ENCODE assay signal across 12 mouse cellular contexts in genomic region chr2:31081349-31081748, GRCm38 (mm10).
A peak's percentile ranks its signal among the peaks of the same experiment; 100 is the strongest.
DNase-seq lines count a peak whose midpoint lies in the region; ATAC-seq and TF ChIP-seq lines count a peak whose summit lies in the region.
"Had no signal": no experiment of that assay in that cellular context is flagged by ENCODE, and none has a peak within 500 bp of the region (broad histone marks: within the 10 kb centered on the region; RNA-seq: fewer than 3 reads in every experiment).

No protein-coding gene starts in this region.

- no peak for DNase-seq in layer of hippocampus, adult 2 months (ENCODE audit: low spot score in 2 of 2)
- DNase-seq in layer of hippocampus, adult 11-12 months (ENCODE audit: low spot score): no peak
- no peak for DNase-seq in ES-E14 (ENCODE audit: low read depth, low spot score)
- peak; percentile 46 for DNase-seq in naive thymus-derived CD4-positive, alpha-beta T cell, adult 2 months (ENCODE audit: low read depth)
- no peak for DNase-seq in left cerebral cortex, postnatal 36 days (ENCODE audit: low spot score in 2 of 2)
- no peak for DNase-seq in midbrain, embryonic 11.5 days (ENCODE audit: low spot score, missing footprints)
- DNase-seq: gastrocnemius, postnatal 36 days; kidney, adult 8-10 months; layer of hippocampus, postnatal 36 days; thymus, postnatal 25 days had no signal

- H3K4me2 ChIP-seq in forebrain, embryonic 13.5 days: no peak overlapping the region
- no peak overlapping the region for H3K4me2 ChIP-seq in midbrain, embryonic 11.5 days

- H3K4me1 ChIP-seq in ES-E14 (ENCODE audit: control insufficient read depth in 2 of 2, insufficient read depth in 2 of 2, low read length in 2 of 2, poor library complexity in 1 of 2): peaks cover 9 to 29% of the 10 kb centered on the region in 2 experiments
- no peaks in the 10 kb centered on the region for H3K4me1 ChIP-seq in forebrain, embryonic 13.5 days
- H3K4me1 ChIP-seq in midbrain, embryonic 11.5 days (ENCODE audit: control insufficient read depth, insufficient read depth, low read length): no peaks in the 10 kb centered on the region

- 83% methylated on average over 4 of the region's 4 CpGs for WGBS in forebrain, embryonic 13.5 days
- 82% methylated on average over 4 of the region's 4 CpGs for WGBS in midbrain, embryonic 11.5 days

- no peaks in the 10 kb centered on the region for H3K9me3 ChIP-seq in ES-E14 (ENCODE audit: control insufficient read depth, insufficient read depth, low read depth, low read length)
- no peaks in the 10 kb centered on the region for H3K9me3 ChIP-seq in forebrain, embryonic 13.5 days (replicated peaks)
- H3K9me3 ChIP-seq in midbrain, embryonic 11.5 days (ENCODE audit: control insufficient read depth, low read length): no peaks in the 10 kb centered on the region

- no peak for TF ChIP-seq CTCF in layer of hippocampus, adult 2 months (conservative IDR thresholded peaks at IDR 0.05)

- peak overlapping the region; percentile 15; the same call in 1 of the 2 replicates for H3K9ac ChIP-seq in ES-E14 (ENCODE audit: insufficient read depth, low read depth, low read length, poor library complexity, severe bottlenecking)
- H3K9ac ChIP-seq in forebrain, embryonic 13.5 days: no peak overlapping the region
- no peak overlapping the region for H3K9ac ChIP-seq in midbrain, embryonic 11.5 days (ENCODE audit: low read length)

- in situ Hi-C loops in ES-E14 (cut with MboI; ENCODE audit: low sequenced_read_pairs in 2 of 2, unreplicated experiment in 2 of 2): no loop called here

- peaks cover 25% of the 10 kb centered on the region; the same call in 1 of the 2 replicates for H3K36me3 ChIP-seq in ES-E14 (ENCODE audit: control insufficient read depth, insufficient read depth, low read length, poor library complexity, severe bottlenecking)
- H3K36me3 ChIP-seq in forebrain, embryonic 13.5 days (ENCODE audit: poor library complexity, severe bottlenecking): peaks cover 22% of the 10 kb centered on the region
- peaks cover 2% of the 10 kb centered on the region; the same call in 1 of the 2 replicates for H3K36me3 ChIP-seq in midbrain, embryonic 11.5 days (ENCODE audit: control insufficient read depth, insufficient read depth, low read length)

- H3K27me3 ChIP-seq in forebrain, embryonic 13.5 days: no peaks in the 10 kb centered on the region
- no peaks in the 10 kb centered on the region for H3K27me3 ChIP-seq in midbrain, embryonic 11.5 days (ENCODE audit: control insufficient read depth, insufficient read depth, low read length)

- peak; percentile 67 for ATAC-seq in inflammation-experienced regulatory T-cells, adult 6 months
- ATAC-seq in forebrain, embryonic 13.5 days: no peak
- no peak for ATAC-seq in midbrain, embryonic 11.5 days (ENCODE audit: low FRiP score)

- no peak overlapping the region for H3K4me3 ChIP-seq in layer of hippocampus, adult 2 months
- H3K4me3 ChIP-seq in ES-E14 (ENCODE audit: insufficient read depth in 1 of 2, low read depth in 1 of 2, low read length in 2 of 2, poor library complexity in 1 of 2, severe bottlenecking in 1 of 2): no peak overlapping the region
- no peak overlapping the region for H3K4me3 ChIP-seq in forebrain, embryonic 13.5 days
- no peak overlapping the region for H3K4me3 ChIP-seq in midbrain, embryonic 11.5 days (ENCODE audit: low read depth, low read length)

- intact Hi-C loops in left cerebral cortex, postnatal 36 days (cut with DNase I): no loop called here

- H3K27ac ChIP-seq in layer of hippocampus, adult 2 months: peak overlapping the region; percentile 69
- peak overlapping the region; percentile 76 for H3K27ac ChIP-seq in ES-E14 (ENCODE audit: insufficient read depth, low read depth, low read length, poor library complexity, severe bottlenecking)
- no peak overlapping the region for H3K27ac ChIP-seq in forebrain, embryonic 13.5 days
- H3K27ac ChIP-seq in midbrain, embryonic 11.5 days (ENCODE audit: low read depth, low read length): no peak overlapping the region

TF ChIP-seq in ES-E14, 5 proteins besides CTCF, POLR2A, EP300 and RAD21:
- TF ChIP-seq MAFK (IDR thresholded peaks at IDR 0.05; ENCODE audit: insufficient read depth, low read depth, low read length): no peak
- TF ChIP-seq ZC3H11A (IDR thresholded peaks at IDR 0.05; ENCODE audit: borderline replicate concordance, low read depth, low read length): no peak
- TF ChIP-seq ZNF384 (IDR thresholded peaks at IDR 0.05; ENCODE audit: low read depth, low read length): no peak
- TF ChIP-seq CHD2 (IDR thresholded peaks at IDR 0.05; ENCODE audit: low read depth, low read length): no peak
- TF ChIP-seq HCFC1 (IDR thresholded peaks at IDR 0.05; ENCODE audit: borderline replicate concordance, insufficient read depth, low read length): no peak

Comparison
In these comparisons a context has a peak if more than half of its experiments do, and no peak if none do; other contexts are left out.
1. H3K27ac ChIP-seq: peak in layer of hippocampus, adult 2 months (single experiment) and ES-E14 (single experiment); none in forebrain, embryonic 13.5 days (single experiment) and midbrain, embryonic 11.5 days (single experiment).